In the genomic region with DNA sequence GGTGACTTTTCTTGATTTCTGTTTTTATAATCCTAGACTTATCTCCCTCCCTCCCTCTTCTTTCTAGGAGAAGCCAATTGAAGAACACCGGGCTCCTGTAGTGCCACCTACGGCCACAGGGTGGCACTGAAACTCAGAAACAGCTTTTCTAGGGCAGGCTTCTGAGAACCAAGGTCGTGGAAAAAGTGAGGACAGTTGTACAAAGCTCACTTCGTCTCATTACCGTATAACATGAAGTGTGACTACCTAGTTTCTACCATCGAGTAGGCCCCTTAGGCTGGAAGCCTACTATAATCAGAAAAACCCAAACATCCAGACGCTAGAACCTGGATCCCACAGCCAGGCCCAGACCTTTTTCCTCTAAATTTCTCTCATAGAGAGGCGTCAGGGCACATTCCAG, we compare ENCODE assay signal across 8 mouse cellular contexts. TPM values are rescaled to one million over a fixed set of nuclear protein-coding genes. Genes with fewer than 3 reads are reported as not detected.
DNase-seq lines count a peak whose midpoint lies in the region; ATAC-seq and TF ChIP-seq lines count a peak whose summit lies in the region.

No protein-coding gene starts in this region.

- TF ChIP-seq EP300 in MEL (IDR thresholded peaks at IDR 0.05; ENCODE audit: low read depth in 1 of 2, low read length in 2 of 2), result peak in 1 of 2 experiments; percentile 21; a peak in 1 of 4 replicates

- TF ChIP-seq RAD21 in MEL (IDR thresholded peaks at IDR 0.05; ENCODE audit: low read depth, low read length), result peak; percentile 67

- H3K27ac ChIP-seq in MEL (ENCODE audit: control insufficient read depth, low read depth, low read length), result peak overlapping the region; percentile 61
- H3K27ac ChIP-seq in forebrain, embryonic 16.5 days (ENCODE audit: low read length), result peak overlapping the region; percentile 26; the same call in 1 of the 2 replicates
- H3K27ac ChIP-seq in hindbrain, embryonic 11.5 days (ENCODE audit: low read depth, low read length), result no peak overlapping the region

- peaks cover 0 to 2% of the 10 kb centered on the region in 2 experiments; a peak in 1 of 4 replicates for H3K36me3 ChIP-seq in MEL (ENCODE audit: control insufficient read depth in 1 of 2, insufficient read depth in 2 of 2, low read length in 2 of 2)
- H3K36me3 ChIP-seq in forebrain, embryonic 16.5 days (ENCODE audit: control insufficient read depth, insufficient read depth), result no peaks in the 10 kb centered on the region
- no peaks in the 10 kb centered on the region for H3K36me3 ChIP-seq in hindbrain, embryonic 11.5 days (ENCODE audit: control insufficient read depth, insufficient read depth, low read length)

- H3K4me2 ChIP-seq in forebrain, embryonic 16.5 days (ENCODE audit: low read length), result peak overlapping the region; percentile 65
- H3K4me2 ChIP-seq in hindbrain, embryonic 11.5 days (replicated peaks; ENCODE audit: low read depth, low read length), result peak overlapping the region; percentile 69

- H3K79me2 ChIP-seq in MEL (ENCODE audit: control insufficient read depth, insufficient read depth, low read length, poor library complexity), result peaks cover 5% of the 10 kb centered on the region; the same call in 1 of the 2 replicates

- ATAC-seq in forebrain, embryonic 16.5 days, result no peak
- ATAC-seq in hindbrain, embryonic 11.5 days (ENCODE audit: low FRiP score), result no peak

- no peaks in the 10 kb centered on the region for H3K27me3 ChIP-seq in MEL (ENCODE audit: control insufficient read depth in 1 of 2, insufficient read depth in 2 of 2, low read length in 2 of 2)
- no peaks in the 10 kb centered on the region for H3K27me3 ChIP-seq in forebrain, embryonic 16.5 days (replicated peaks; ENCODE audit: control insufficient read depth, insufficient read depth, low read length)
- no peaks in the 10 kb centered on the region for H3K27me3 ChIP-seq in hindbrain, embryonic 11.5 days (ENCODE audit: control insufficient read depth, insufficient read depth, low read length)

- peak; percentile 76 to 79 (median 79) for TF ChIP-seq CTCF in MEL (IDR thresholded peaks at IDR 0.05 in 2 of 3, conservative IDR thresholded peaks at IDR 0.05 in 1 of 3; ENCODE audit: control insufficient read depth in 1 of 3, insufficient read depth in 1 of 3, low read depth in 2 of 3, low read length in 3 of 3, poor library complexity in 1 of 3, severe bottlenecking in 1 of 3)

- H3K9ac ChIP-seq in MEL (ENCODE audit: control insufficient read depth, low read depth, low read length, poor library complexity, severe bottlenecking), result peak overlapping the region; percentile 63
- peak overlapping the region; percentile 39 for H3K9ac ChIP-seq in forebrain, embryonic 16.5 days (replicated peaks; ENCODE audit: low read depth, low read length)
- no peak overlapping the region; the same call in 1 of the 2 replicates for H3K9ac ChIP-seq in hindbrain, embryonic 11.5 days (ENCODE audit: low read depth, low read length)

- DNase-seq in MEL (ENCODE audit: low read depth, low spot score), result peak; percentile 96
- DNase-seq in cerebellum, adult 18-20 months, result peak; percentile 92 to 94
- DNase-seq in hindbrain, embryonic 11.5 days (ENCODE audit: low spot score), result peak; percentile 95
- peak; percentile 90 to 92 for DNase-seq in layer of hippocampus, postnatal 14 days (ENCODE audit: low spot score in 2 of 2)
- DNase-seq in lung, postnatal 25 days (ENCODE audit: low spot score), result peak; percentile 92
- DNase-seq in retina, postnatal 1 day, result peak; percentile 94
- peak; percentile 82 to 85 for DNase-seq in thymus, postnatal 36 days

- H3K4me3 ChIP-seq in MEL (ENCODE audit: control insufficient read depth in 1 of 2, insufficient read depth in 1 of 2, low read depth in 2 of 2, low read length in 2 of 2), result peak overlapping the region; percentile 49 to 50; a peak in 3 of 4 replicates
- H3K4me3 ChIP-seq in forebrain, embryonic 16.5 days (replicated peaks; ENCODE audit: low read length), result peak overlapping the region; percentile 39
- H3K4me3 ChIP-seq in hindbrain, embryonic 11.5 days (ENCODE audit: low read depth, low read length), result peak overlapping the region; percentile 36

- H3K4me1 ChIP-seq in MEL (ENCODE audit: control insufficient read depth in 1 of 2, insufficient read depth in 2 of 2, low read length in 2 of 2), result peaks cover 0 to 8% of the 10 kb centered on the region in 2 experiments; a peak in 1 of 4 replicates
- H3K4me1 ChIP-seq in forebrain, embryonic 16.5 days (replicated peaks; ENCODE audit: control insufficient read depth, insufficient read depth, low read length), result peaks cover 36% of the 10 kb centered on the region
- H3K4me1 ChIP-seq in hindbrain, embryonic 11.5 days (replicated peaks; ENCODE audit: control insufficient read depth, insufficient read depth, low read length), result peaks cover 7% of the 10 kb centered on the region

- H3K9me3 ChIP-seq in MEL (replicated peaks; ENCODE audit: insufficient read depth, low read length), result no peaks in the 10 kb centered on the region
- H3K9me3 ChIP-seq in forebrain, embryonic 16.5 days (ENCODE audit: control insufficient read depth, low read length), result no peaks in the 10 kb centered on the region
- no peaks in the 10 kb centered on the region for H3K9me3 ChIP-seq in hindbrain, embryonic 11.5 days (ENCODE audit: control insufficient read depth, low read length)

- WGBS in forebrain, embryonic 16.5 days, result 9% methylated on average over 8 of the region's 8 CpGs
- 11% methylated on average over 8 of the region's 8 CpGs for WGBS in hindbrain, embryonic 11.5 days

- no peak for TF ChIP-seq POLR2A in MEL (IDR thresholded peaks at IDR 0.05; ENCODE audit: control insufficient read depth in 1 of 2, insufficient read depth in 1 of 2, low read depth in 1 of 2, low read length in 2 of 2, poor library complexity in 1 of 2)

TF ChIP-seq in MEL, 35 proteins besides CTCF, POLR2A, EP300 and RAD21 (continues in another document):
- TF ChIP-seq MAFK (IDR thresholded peaks at IDR 0.05; ENCODE audit: borderline replicate concordance, low read depth, low read length) (no peak), E2F4 (IDR thresholded peaks at IDR 0.05; ENCODE audit: borderline replicate concordance, low read depth, low read length) (no peak), SIN3A (IDR thresholded peaks at IDR 0.05; ENCODE audit: low read length) (peak; percentile 77), MYC (IDR thresholded peaks at IDR 0.05; ENCODE audit: low read depth, low read length) (peak; percentile 46; the same call in 1 of the 2 replicates), TBP (IDR thresholded peaks at IDR 0.05; ENCODE audit: low read depth, low read length) (peak; percentile 59), HCFC1 (IDR thresholded peaks at IDR 0.05; ENCODE audit: low read depth, low read length) (peak; percentile 58), GABPA (IDR thresholded peaks at IDR 0.05; ENCODE audit: low read depth, low read length) (no peak), ELF1 (IDR thresholded peaks at IDR 0.05; ENCODE audit: low read depth, low read length) (no peak), MAX (IDR thresholded peaks at IDR 0.05; ENCODE audit: low read length) (no peak), SMC3 (IDR thresholded peaks at IDR 0.05; ENCODE audit: low read depth, low read length) (peak; percentile 79), MXI1 (IDR thresholded peaks at IDR 0.05; ENCODE audit: low read depth, low read length) (peak; percentile 96), NELFE (IDR thresholded peaks at IDR 0.05; ENCODE audit: low read depth, low read length) (no peak), ZNF384 (IDR thresholded peaks at IDR 0.05; ENCODE audit: low read depth, low read length) (peak; percentile 47), ETS1 (IDR thresholded peaks at IDR 0.05; ENCODE audit: low read depth, low read length) (peak; percentile 9; the same call in 1 of the 2 replicates)

RNA-seq across cellular contexts. Expression of a gene that starts 3.6 kb away (rescaled TPM):
- total RNA-seq in MEL (2012; rRNA removed), result 44.8 and 47.0 TPM in 2 replicates
- 10 to 100 TPM in 1 of 2 experiments, not detected in 1; 79.5 TPM for polyA plus RNA-seq in MEL (2012; ENCODE audit: insufficient read depth in 1 of 2, insufficient read length in 2 of 2, low read depth in 1 of 2, low replicate concordance in 2 of 2, missing spikeins in 1 of 2)
- 43.7 and 48.4 TPM in 2 replicates for polyA plus RNA-seq in forebrain, embryonic 16.5 days (2015; fragmentation: Nextera tagmentation; extraction: Ambion mirVana)
- polyA plus RNA-seq in hindbrain, embryonic 11.5 days (2014; fragmentation: Nextera tagmentation; extraction: Ambion mirVana), result 52.4 and 54.6 TPM in 2 replicates
- total RNA-seq in layer of hippocampus, postnatal 14 days (2021), result 10 to 100 TPM; 13.5 to 13.7 TPM

RNA-seq across cellular contexts. Expression of a gene that starts 7.4 kb away (rescaled TPM):
- 9.2 and 10.2 TPM in 2 replicates for total RNA-seq in MEL (2012; rRNA removed)
- polyA plus RNA-seq in MEL (2012; ENCODE audit: insufficient read depth in 1 of 2, insufficient read length in 2 of 2, low read depth in 1 of 2, low replicate concordance in 2 of 2, missing spikeins in 1 of 2), result 1 to 10 TPM in 1 of 2 experiments, not detected in 1; 9.3 TPM
- 11.4 and 12.3 TPM in 2 replicates for polyA plus RNA-seq in forebrain, embryonic 16.5 days (2015; fragmentation: Nextera tagmentation; extraction: Ambion mirVana)
- 9.8 and 11.6 TPM in 2 replicates for polyA plus RNA-seq in hindbrain, embryonic 11.5 days (2014; fragmentation: Nextera tagmentation; extraction: Ambion mirVana)
- total RNA-seq in layer of hippocampus, postnatal 14 days (2021), result 10 to 100 TPM; 25.2 to 26.4 TPM

RNA-seq across cellular contexts. Expression of a gene that starts 21.3 kb away (rescaled TPM):
- total RNA-seq in MEL (2012; rRNA removed), result 3.3 and 4.2 TPM in 2 replicates
- 10 to 100 TPM in 1 of 2 experiments, not detected in 1; 28.9 TPM for polyA plus RNA-seq in MEL (2012; ENCODE audit: insufficient read depth in 1 of 2, insufficient read length in 2 of 2, low read depth in 1 of 2, low replicate concordance in 2 of 2, missing spikeins in 1 of 2)
- polyA plus RNA-seq in forebrain, embryonic 16.5 days (2015; fragmentation: Nextera tagmentation; extraction: Ambion mirVana), result 217 and 259 TPM in 2 replicates
- polyA plus RNA-seq in hindbrain, embryonic 11.5 days (2014; fragmentation: Nextera tagmentation; extraction: Ambion mirVana), result 85.1 and 98.1 TPM in 2 replicates
- 1,000 to 10,000 TPM; 1,073 to 1,118 TPM for total RNA-seq in layer of hippocampus, postnatal 14 days (2021)

RNA-seq across cellular contexts. Expression of a gene that starts 21.5 kb away (rescaled TPM):
- total RNA-seq in MEL (2012; rRNA removed), result 120 and 124 TPM in 2 replicates
- polyA plus RNA-seq in MEL (2012; ENCODE audit: insufficient read depth in 1 of 2, insufficient read length in 2 of 2, low read depth in 1 of 2, low replicate concordance in 2 of 2, missing spikeins in 1 of 2), result 100 to 1,000 TPM; 159 to 170 TPM
- polyA plus RNA-seq in forebrain, embryonic 16.5 days (2015; fragmentation: Nextera tagmentation; extraction: Ambion mirVana), result 56.7 and 68.2 TPM in 2 replicates
- polyA plus RNA-seq in hindbrain, embryonic 11.5 days (2014; fragmentation: Nextera tagmentation; extraction: Ambion mirVana), result 131 and 141 TPM in 2 replicates
- 1 to 10 TPM; 2.1 to 2.3 TPM for total RNA-seq in layer of hippocampus, postnatal 14 days (2021)

RNA-seq across cellular contexts. Expression of a gene that starts 28.1 kb away (rescaled TPM):
- 4.5 and 5.6 TPM in 2 replicates for total RNA-seq in MEL (2012; rRNA removed)
- 10 to 100 TPM in 1 of 2 experiments, not detected in 1; 34.9 TPM for polyA plus RNA-seq in MEL (2012; ENCODE audit: insufficient read depth in 1 of 2, insufficient read length in 2 of 2, low read depth in 1 of 2, low replicate concordance in 2 of 2, missing spikeins in 1 of 2)
- 11.8 and 12.1 TPM in 2 replicates for polyA plus RNA-seq in forebrain, embryonic 16.5 days (2015; fragmentation: Nextera tagmentation; extraction: Ambion mirVana)
- polyA plus RNA-seq in hindbrain, embryonic 11.5 days (2014; fragmentation: Nextera tagmentation; extraction: Ambion mirVana), result 5.6 and 7.4 TPM in 2 replicates
- total RNA-seq in layer of hippocampus, postnatal 14 days (2021), result 10 to 100 TPM; 84.4 to 86.8 TPM
